Mouse (Mus musculus) kidney, embryonic 16.5 days (tissue): ENCODE data around the gene Lage3. TPM values are rescaled to one million over a fixed set of nuclear protein-coding genes. Genes with fewer than 3 reads are reported as not detected.

Experiments used
- microRNA-seq: library from miRNA; unstranded; fragments of <30 nt; microRNA quantifications from one replicate; pipeline ENCODE4, GENCODE M21; 2016
- polyA plus RNA-seq: library from polyadenylated mRNA; unstranded; fragments of >200 nt; fragmentation: Nextera tagmentation; extraction: Ambion mirVana; gene quantifications from 2 replicates; pipeline ENCODE4 v1.2.1, GENCODE M21; 2015

Lage3 gene
- polyA plus RNA-seq, 1 experiment from 2014 or later, result 113 TPM

Small RNA genes within 50 kb of the gene (microRNA-seq; reads per million reads assigned to microRNA genes)
- not detected for gene Mir7092

Other genes with a start within 250 kb of the Lage3 start
- gene Opn1mw, start 226.2 kb downstream of the Lage3 start, polyA plus RNA-seq, result not detected in 2 replicates
- 10.0 and 10.3 TPM in 2 replicates for gene Mecp2, start 218.3 kb downstream of the Lage3 start, polyA plus RNA-seq
- gene Tex28, start 185.8 kb downstream of the Lage3 start, polyA plus RNA-seq, result not detected in 2 replicates
- 0.06 and 0.23 TPM in 2 replicates for gene Tktl1, start 176.4 kb downstream of the Lage3 start, polyA plus RNA-seq
- 331 and 364 TPM in 2 replicates for gene Flna, start 103.8 kb downstream of the Lage3 start, polyA plus RNA-seq
- 25.6 and 26.5 TPM in 2 replicates for gene Emd, start 98.9 kb downstream of the Lage3 start, polyA plus RNA-seq
- gene Rpl10, start 82.8 kb downstream of the Lage3 start, polyA plus RNA-seq, result 610 and 782 TPM in 2 replicates
- 97.2 and 103 TPM in 2 replicates for gene Taz, start 71.7 kb downstream of the Lage3 start, polyA plus RNA-seq
- gene Dnase1l1, start 71.3 kb downstream of the Lage3 start, polyA plus RNA-seq, result 13.4 and 15.5 TPM in 2 replicates
- gene Atp6ap1, start 56.5 kb downstream of the Lage3 start, polyA plus RNA-seq, result 175 and 180 TPM in 2 replicates
- gene Gdi1, start 48.6 kb downstream of the Lage3 start, polyA plus RNA-seq, result 219 and 243 TPM in 2 replicates
- gene Fam50a, start 40.6 kb downstream of the Lage3 start, polyA plus RNA-seq, result 69.8 and 71.4 TPM in 2 replicates
- gene Plxna3, start 24.6 kb downstream of the Lage3 start, polyA plus RNA-seq, result 12.6 and 15.6 TPM in 2 replicates
- gene Ubl4a, start 19.6 kb upstream of the Lage3 start, polyA plus RNA-seq, result 77.5 and 83.4 TPM in 2 replicates
- 23.3 and 25.7 TPM in 2 replicates for gene Slc10a3, start 19.7 kb upstream of the Lage3 start, polyA plus RNA-seq
- 45.9 and 47.1 TPM in 2 replicates for gene Fam3a, start 39.7 kb upstream of the Lage3 start, polyA plus RNA-seq
- gene Ikbkg, start 39.7 kb upstream of the Lage3 start, polyA plus RNA-seq, result 22.7 and 23.2 TPM in 2 replicates
- gene G6pdx, start 75.6 kb upstream of the Lage3 start, polyA plus RNA-seq, result 53.6 and 54.4 TPM in 2 replicates
- gene Gm6880, start 127.8 kb upstream of the Lage3 start, polyA plus RNA-seq, result not detected in 2 replicates
- gene Olfr1326-ps1, start 221.3 kb upstream of the Lage3 start, polyA plus RNA-seq, result not detected in 2 replicates
- gene Olfr1325, start 239.1 kb upstream of the Lage3 start, polyA plus RNA-seq, result not detected in 2 replicates